Mouse (Mus musculus) common myeloid progenitor, adult 5-6 weeks (primary cell): ENCODE results near the gene Fgfr2. TPM values are rescaled to one million over a fixed set of nuclear protein-coding genes. Genes with fewer than 3 reads are reported as not detected.

Source experiments
- ATAC-seq: replicated peaks from 2 replicates; pipeline ENCODE4 v1.8.0; 2016; ENCODE audit warnings: low read depth, mild to moderate bottlenecking, moderate TSS enrichment, inconsistent platforms; ENCODE audit not compliant: poor library complexity, severe bottlenecking
- total RNA-seq: library from RNA; stranded (forward); fragments of 200-1000, 187-1606 nt; gene quantifications from 2 replicates; pipeline ENCODE4 v1.2.3, GENCODE M21; 2017

Fgfr2 gene
- total RNA-seq, 1 experiment from 2014 or later: not detected

DNA sequence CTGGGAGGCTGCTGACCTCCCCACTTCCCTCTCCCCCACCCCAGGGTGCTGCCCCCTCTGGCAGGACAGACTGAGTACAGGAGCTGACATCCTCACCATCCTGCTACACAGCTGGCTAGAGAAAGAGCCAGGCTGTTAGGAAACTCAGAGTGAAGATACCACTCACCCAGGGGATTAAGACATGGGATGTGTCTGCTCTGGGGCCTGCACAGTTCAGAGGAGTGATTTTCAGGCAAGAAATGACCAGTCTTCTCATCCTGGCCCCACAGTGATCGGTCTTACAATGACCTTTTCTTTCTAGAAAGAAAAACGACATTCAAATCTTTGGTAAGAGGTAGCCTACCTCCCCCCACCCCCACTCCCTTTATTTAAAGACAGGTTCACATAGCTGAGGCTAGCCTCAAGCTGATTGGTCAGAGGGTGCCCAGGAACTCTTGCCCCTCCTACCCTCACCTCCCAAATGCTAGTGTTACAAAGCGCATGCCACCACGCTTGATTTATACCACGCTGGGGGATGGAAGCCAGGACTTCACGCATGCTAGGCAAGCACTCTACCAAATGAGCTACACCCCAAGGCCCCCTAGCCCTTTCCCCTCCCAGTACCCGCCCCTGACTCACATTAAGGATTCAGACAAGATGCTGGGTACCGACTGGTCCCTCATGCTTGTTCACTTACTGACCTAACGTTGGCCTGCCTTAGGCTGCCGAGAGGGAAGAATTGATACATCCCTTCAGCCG lies 2845.0 kb downstream of the Fgfr2 start:
- ATAC-seq: 0 out of 2 replicates have a peak, but pooled peaks have one; percentile 5

- ATAC-seq: peak; percentile 95
Observed at GRCm38 (mm10) chr7:130273265-130273664, 2849.9 kb downstream of the Fgfr2 start.

GRCm38 (mm10) chr7:130270807-130271206 lies 2852.3 kb downstream of the Fgfr2 start:
- ATAC-seq: no peak

GRCm38 (mm10) chr7:130269124-130269867 lies 2853.9 kb downstream of the Fgfr2 start:
- no peak for ATAC-seq

GRCm38 (mm10) chr7:130267099-130267498 lies 2856.1 kb downstream of the Fgfr2 start:
- no peak for ATAC-seq

GRCm38 (mm10) chr7:130266166-130266490 lies 2857.0 kb downstream of the Fgfr2 start:
- ATAC-seq: peak; percentile 88

DNA sequence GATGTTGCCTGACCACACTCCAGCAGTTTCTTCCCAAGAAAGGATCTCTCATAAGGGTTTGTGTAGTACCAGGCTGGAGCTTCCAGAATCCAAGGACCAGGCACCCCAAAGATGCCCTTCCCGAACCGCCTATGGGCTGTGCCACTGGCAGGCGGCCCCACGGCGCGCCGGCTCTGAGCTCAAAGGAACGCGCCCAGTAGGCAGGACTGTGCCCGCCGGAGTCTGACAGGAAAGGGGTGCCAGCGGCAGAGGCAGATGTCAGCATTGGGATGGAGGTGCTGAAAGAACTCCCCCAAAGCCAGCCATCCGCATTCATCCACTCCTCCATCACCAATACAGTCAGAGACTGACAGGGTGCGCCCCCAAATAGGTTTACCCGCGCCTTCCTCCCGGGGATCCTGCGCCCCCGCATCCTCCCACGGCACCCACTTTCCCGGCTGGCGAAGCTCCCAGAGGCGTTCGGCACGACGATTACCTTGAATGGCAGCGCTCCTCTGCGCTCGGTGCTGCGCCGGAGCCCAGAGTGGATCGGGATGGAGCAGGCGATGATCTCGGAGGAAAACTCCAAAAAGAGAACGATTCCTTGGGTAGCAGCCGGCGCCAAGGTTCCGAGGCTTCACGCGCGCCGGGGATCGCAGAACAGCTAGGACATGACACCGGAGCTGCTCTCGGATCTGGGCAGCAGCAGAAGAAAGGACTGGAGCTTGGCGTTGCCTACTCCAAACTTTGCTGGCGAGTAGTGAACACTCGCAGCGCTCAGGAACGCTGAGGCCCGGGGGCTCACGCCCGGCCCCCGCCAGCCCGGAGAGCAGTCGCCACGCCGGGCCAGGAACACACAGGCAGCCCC lies 2857.6 kb downstream of the Fgfr2 start:
- 0 out of 2 replicates have a peak, but pooled peaks have one; percentile 10 for ATAC-seq

GRCm38 (mm10) chr7:130264616-130265318 lies 2858.4 kb downstream of the Fgfr2 start:
- ATAC-seq: no peak

DNA sequence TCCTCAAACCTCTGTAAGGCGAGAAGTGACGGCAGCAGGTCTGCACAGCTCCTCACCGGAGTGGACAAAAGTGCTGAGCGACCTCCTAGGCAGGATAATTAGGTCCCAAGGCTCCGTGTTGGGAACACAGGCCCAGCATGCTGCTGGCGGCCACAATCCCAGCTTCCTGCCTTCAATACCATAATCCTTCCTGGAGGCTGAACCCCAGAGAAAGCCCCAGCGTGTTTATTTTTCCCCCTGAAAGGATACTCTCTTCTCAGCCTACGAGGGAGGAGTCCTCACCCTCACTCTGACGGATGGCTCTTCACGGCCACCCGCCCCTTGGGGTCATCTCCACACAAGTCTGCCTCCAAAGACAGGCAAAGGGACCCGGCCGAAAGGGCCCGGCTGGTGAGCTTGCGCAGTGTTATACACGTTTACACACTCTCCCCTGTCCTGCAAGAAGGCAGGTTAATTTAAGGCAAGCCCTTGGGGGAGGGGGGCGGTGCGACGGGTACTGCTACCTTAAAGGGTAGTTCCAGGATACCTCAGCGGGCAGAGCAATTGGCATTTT lies 2859.3 kb downstream of the Fgfr2 start:
- ATAC-seq: no peak

DNA sequence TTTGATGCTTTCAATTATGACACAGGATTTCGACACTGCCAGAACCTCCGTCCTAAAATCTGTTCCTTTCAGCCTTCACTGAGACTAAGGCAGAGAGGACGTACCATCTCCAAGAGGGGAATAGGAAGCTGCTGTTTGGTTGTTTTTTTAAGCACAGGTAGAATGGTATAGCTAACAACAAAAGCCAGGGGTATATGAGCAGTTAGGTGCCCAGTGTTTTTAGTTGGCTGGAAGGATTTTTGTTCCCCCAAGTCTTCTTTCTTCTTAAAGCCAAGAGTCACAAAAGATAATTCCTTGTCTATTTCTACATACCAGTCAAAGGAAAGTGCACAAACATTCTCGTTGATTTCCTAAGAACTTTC lies 2859.9 kb downstream of the Fgfr2 start:
- no peak for ATAC-seq

DNA sequence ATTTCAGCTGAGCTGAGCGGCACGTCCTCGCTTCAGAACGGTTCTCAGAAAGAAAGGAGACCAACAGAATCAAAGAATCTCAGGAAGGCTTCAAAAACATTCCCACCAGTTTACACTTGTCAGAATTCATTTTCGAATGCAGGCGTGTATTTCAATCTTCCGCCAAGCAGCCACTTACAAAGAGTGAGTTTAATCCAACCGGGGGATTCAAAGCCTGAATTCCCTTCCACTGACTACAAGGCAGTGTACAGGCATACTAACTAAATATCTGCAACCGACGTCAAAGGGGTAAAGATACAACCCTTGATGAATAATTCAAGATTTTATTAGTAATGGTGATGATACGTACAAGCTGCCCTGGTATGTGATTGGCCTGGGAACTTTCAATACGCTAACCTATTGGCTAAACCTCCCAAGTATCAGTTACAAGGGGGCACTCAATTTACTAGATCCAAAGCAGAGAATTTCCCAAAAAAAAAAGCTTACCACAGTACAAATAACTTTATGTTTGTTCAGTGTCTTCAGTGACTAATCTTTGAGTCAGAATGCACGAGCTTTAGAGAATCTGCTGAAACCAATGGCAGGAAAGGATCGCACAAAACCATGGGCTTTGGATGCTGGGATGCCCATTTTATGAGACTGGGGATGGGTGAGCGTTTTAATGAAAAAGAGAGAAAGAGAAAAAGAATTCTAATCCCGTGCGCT lies 2860.5 kb downstream of the Fgfr2 start:
- ATAC-seq: no peak

GRCm38 (mm10) chr7:130261684-130262527 lies 2861.2 kb downstream of the Fgfr2 start:
- no peak for ATAC-seq

DNA sequence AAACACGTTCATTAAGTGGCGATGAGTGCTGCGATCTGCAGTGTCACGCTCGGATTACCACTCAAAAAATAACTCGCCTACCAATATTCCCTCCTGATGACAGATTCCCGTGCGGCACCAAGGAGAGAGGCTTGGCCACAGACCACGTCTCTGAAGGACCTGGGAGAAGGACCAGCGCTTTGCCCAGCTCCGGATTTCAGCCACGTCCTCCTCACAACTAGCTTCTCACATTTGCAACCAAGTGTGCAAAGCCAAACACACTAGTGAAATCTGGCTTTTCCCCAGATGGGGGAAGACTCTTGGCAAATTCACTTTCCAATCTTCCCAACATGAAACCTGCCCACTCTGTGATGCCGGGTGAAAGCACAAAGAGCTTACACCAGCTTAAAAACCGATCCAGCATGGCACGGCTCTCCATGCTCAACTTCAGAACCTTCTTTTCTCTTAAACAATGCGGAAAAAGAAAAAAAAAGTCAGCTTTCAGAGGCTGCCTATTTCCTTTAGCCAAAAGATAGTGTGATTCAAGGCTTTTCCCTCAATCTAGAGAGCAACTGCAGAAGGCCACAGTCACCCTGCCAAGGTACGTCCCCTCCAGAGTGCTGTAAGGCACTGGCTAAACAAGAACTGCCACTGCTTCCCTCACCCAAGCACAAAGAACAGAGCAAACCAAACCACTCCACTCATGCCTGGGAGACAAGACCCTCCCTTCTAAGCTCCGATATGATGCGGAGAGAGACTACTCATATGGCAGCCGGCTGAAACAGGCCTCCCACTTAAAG lies 2862.1 kb downstream of the Fgfr2 start:
- no peak for ATAC-seq

GRCm38 (mm10) chr7:130260060-130260459 lies 2863.1 kb downstream of the Fgfr2 start:
- no peak for ATAC-seq

DNA sequence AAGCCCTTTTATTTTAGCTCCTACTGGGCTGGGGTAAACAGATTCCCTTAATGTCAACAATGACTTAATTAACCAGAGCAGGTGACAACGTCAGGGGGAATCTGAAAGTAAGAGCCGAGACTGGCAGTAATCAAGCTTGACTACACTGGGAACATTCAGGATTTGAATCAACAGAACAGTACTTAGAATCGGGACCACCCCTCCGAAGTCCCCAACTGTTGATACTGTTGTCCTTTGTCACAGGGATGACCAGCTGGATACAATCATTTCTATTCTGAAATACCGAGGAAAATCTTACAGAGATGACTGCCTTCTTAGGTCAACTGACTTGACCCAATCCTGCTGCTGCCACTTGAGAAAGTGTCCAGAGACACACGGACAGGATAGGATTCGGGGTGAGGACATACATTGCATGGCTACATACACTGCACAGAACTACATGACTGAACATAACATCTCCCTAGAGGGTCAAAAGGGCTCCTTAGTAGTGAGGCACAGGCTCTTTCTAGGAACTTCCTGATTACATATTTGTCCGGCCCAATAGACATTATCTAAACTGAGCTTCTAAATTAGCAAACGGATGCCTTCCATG lies 2864.3 kb downstream of the Fgfr2 start:
- no peak for ATAC-seq

DNA sequence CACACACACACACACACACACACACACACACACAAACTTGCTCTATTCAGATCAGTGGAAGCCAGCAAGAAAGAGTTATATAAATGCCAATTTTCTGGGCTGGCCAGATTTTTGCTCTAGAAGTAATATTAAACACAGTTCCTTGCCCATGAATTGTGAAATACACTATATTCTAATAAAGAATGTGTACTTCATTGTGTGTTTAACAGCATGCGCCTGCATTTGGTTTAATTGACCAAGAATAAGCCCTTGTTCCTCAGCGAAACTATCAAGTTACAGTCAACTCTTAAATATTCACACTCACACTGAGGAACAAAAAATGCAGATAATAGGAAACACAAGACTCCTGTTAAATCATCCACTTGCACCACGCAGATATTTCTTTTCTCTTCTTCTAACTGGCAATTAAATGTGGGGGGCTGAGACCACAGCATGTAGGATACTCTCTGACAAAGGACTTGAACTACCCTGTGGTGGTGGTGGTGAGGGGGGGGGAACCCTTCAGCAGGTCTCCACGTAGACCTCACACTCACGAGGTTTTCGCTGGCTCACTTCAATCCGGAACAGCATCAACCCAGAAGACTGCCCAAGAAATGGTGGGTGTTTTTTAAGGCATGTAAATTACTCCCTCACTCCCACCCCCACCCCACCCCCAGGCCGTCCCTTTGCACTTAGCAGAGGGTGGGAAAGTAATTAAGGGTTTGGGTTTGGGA lies 2865.0 kb downstream of the Fgfr2 start:
- ATAC-seq: no peak

DNA sequence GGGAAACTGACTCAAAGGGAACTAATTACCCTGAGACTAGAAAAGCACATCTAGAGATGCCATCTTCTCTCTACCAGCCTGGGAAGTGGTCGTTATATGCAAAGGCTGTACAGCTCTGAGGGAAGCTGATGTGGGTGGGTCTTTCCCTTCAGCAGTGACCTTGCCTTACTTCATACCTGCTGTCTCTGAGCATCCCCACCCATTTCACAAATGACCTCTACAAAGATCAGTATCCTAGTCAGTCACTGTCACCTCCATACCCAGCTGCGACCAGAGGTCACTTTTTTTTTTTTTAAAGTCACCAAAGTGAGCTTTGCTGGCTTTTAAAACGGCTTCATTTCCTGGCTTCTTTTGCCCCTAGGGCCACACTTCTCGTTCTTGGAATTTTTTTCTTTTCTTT lies 2869.9 kb downstream of the Fgfr2 start:
- no peak for ATAC-seq
